7 mouse cellular contexts compared by ENCODE assay signal in genomic region chr10:78779981-78780651, GRCm38 (mm10). TPM values are rescaled to one million over a fixed set of nuclear protein-coding genes. Genes with fewer than 3 reads are reported as not detected.
DNase-seq lines count a peak whose midpoint lies in the region; ATAC-seq and TF ChIP-seq lines count a peak whose summit lies in the region.

Gene Slc1a6, plus strand, starts transcription at chr10:78780496.

- no peak within 1 kb of the TSS for H3K27ac ChIP-seq in forebrain, embryonic 11.5 days (ENCODE audit: low read depth, low read length)
- H3K27ac ChIP-seq in hindbrain, embryonic 16.5 days (ENCODE audit: low read depth, low read length) = peak within 1 kb of the TSS; percentile 70; the same call in 1 of the 2 replicates
- H3K27ac ChIP-seq in midbrain, embryonic 12.5 days (replicated peaks) = no peak within 1 kb of the TSS
- H3K27ac ChIP-seq in stomach, postnatal 0 days (replicated peaks) = no peak within 1 kb of the TSS

- peak within 1 kb of the TSS; percentile 94 for H3K4me2 ChIP-seq in forebrain, embryonic 11.5 days (ENCODE audit: low read depth, low read length, severe bottlenecking)
- peak within 1 kb of the TSS; percentile 96 for H3K4me2 ChIP-seq in hindbrain, embryonic 16.5 days (ENCODE audit: low read length)
- H3K4me2 ChIP-seq in midbrain, embryonic 12.5 days (replicated peaks) = peak within 1 kb of the TSS; percentile 98
- H3K4me2 ChIP-seq in stomach, postnatal 0 days (replicated peaks; ENCODE audit: low read depth) = peak within 1 kb of the TSS; percentile 92

- no peaks in the 10 kb centered on the region for H3K27me3 ChIP-seq in forebrain, embryonic 11.5 days (ENCODE audit: control insufficient read depth, insufficient read depth, low read length)
- no peaks in the 10 kb centered on the region for H3K27me3 ChIP-seq in hindbrain, embryonic 16.5 days (replicated peaks; ENCODE audit: control insufficient read depth, insufficient read depth, low read length)
- peaks cover 14% of the 10 kb centered on the region for H3K27me3 ChIP-seq in midbrain, embryonic 12.5 days
- no peaks in the 10 kb centered on the region for H3K27me3 ChIP-seq in stomach, postnatal 0 days (ENCODE audit: control insufficient read depth, insufficient read depth, low read length)

- H3K9me3 ChIP-seq in forebrain, embryonic 11.5 days (ENCODE audit: control insufficient read depth, low read length) = no peaks in the 10 kb centered on the region
- H3K9me3 ChIP-seq in hindbrain, embryonic 16.5 days (ENCODE audit: control insufficient read depth, low read length) = no peaks in the 10 kb centered on the region
- no peaks in the 10 kb centered on the region for H3K9me3 ChIP-seq in midbrain, embryonic 12.5 days
- H3K9me3 ChIP-seq in stomach, postnatal 0 days (ENCODE audit: control insufficient read depth, low read length) = no peaks in the 10 kb centered on the region

- intact Hi-C loops in left cerebral cortex, postnatal 4 days (cut with DNase I) = no loop called here

- peak within 1 kb of the TSS; percentile 59 for H3K4me3 ChIP-seq in forebrain, embryonic 11.5 days (ENCODE audit: low read depth, low read length)
- peak within 1 kb of the TSS; percentile 65 for H3K4me3 ChIP-seq in hindbrain, embryonic 16.5 days (ENCODE audit: low read length)
- peak within 1 kb of the TSS; percentile 68 for H3K4me3 ChIP-seq in midbrain, embryonic 12.5 days
- peak within 1 kb of the TSS; percentile 59 for H3K4me3 ChIP-seq in stomach, postnatal 0 days (ENCODE audit: low read depth, low read length)

- peak; percentile 69 for ATAC-seq in forebrain, embryonic 11.5 days (replicated peaks; ENCODE audit: low FRiP score)
- peak; percentile 77 for ATAC-seq in hindbrain, embryonic 16.5 days
- ATAC-seq in midbrain, embryonic 12.5 days (ENCODE audit: low FRiP score, low read depth) = peak; percentile 69
- ATAC-seq in stomach, postnatal 0 days (ENCODE audit: low FRiP score, low TSS enrichment) = peak; percentile 49; the same call in 1 of the 2 replicates

- peaks cover 6% of the 10 kb centered on the region; the same call in 1 of the 2 replicates for H3K4me1 ChIP-seq in forebrain, embryonic 11.5 days (replicated peaks; ENCODE audit: control insufficient read depth, insufficient read depth, low read length)
- H3K4me1 ChIP-seq in hindbrain, embryonic 16.5 days (ENCODE audit: control insufficient read depth, insufficient read depth, low read depth, low read length) = no peaks in the 10 kb centered on the region; the same call in none of the 2 replicates
- H3K4me1 ChIP-seq in midbrain, embryonic 12.5 days = peaks cover 7% of the 10 kb centered on the region; the same call in 1 of the 2 replicates
- no peaks in the 10 kb centered on the region for H3K4me1 ChIP-seq in stomach, postnatal 0 days (replicated peaks; ENCODE audit: control insufficient read depth, insufficient read depth)

- no peak for TF ChIP-seq CTCF in stomach, postnatal 0 days (IDR thresholded peaks at IDR 0.05; ENCODE audit: low read depth)

- TF ChIP-seq EP300 in stomach, postnatal 0 days (optimal IDR thresholded peaks at IDR 0.05) = no peak

- WGBS in forebrain, embryonic 11.5 days = under 1% methylated on average over 53 of the region's 54 CpGs
- under 1% methylated on average over 43 of the region's 54 CpGs for WGBS in hindbrain, embryonic 16.5 days
- 1% methylated on average over 52 of the region's 54 CpGs for WGBS in midbrain, embryonic 12.5 days
- under 1% methylated on average over 40 of the region's 54 CpGs for WGBS in stomach, postnatal 0 days

- peak; percentile 59 for DNase-seq in adrenal gland, adult 2 months
- DNase-seq in brain, adult 2 months (ENCODE audit: low read depth, low spot score) = peak; percentile 74
- peak; percentile 72 for DNase-seq in forebrain, embryonic 11.5 days (ENCODE audit: low spot score)
- DNase-seq in left cerebral cortex, postnatal 4 days = peak; percentile 27
- DNase-seq in stomach, postnatal 0 days (ENCODE audit: low spot score) = peak; percentile 51

- H3K36me3 ChIP-seq in forebrain, embryonic 11.5 days (ENCODE audit: control insufficient read depth, insufficient read depth, low read length) = no peaks in the 10 kb centered on the region
- no peaks in the 10 kb centered on the region for H3K36me3 ChIP-seq in hindbrain, embryonic 16.5 days (ENCODE audit: control insufficient read depth, insufficient read depth, low read length)
- no peaks in the 10 kb centered on the region for H3K36me3 ChIP-seq in midbrain, embryonic 12.5 days
- no peaks in the 10 kb centered on the region for H3K36me3 ChIP-seq in stomach, postnatal 0 days (ENCODE audit: control insufficient read depth, insufficient read depth, low read length)

- peak within 1 kb of the TSS; percentile 77 for H3K9ac ChIP-seq in forebrain, embryonic 11.5 days (ENCODE audit: low read length)
- peak within 1 kb of the TSS; percentile 84 for H3K9ac ChIP-seq in hindbrain, embryonic 16.5 days (ENCODE audit: low read depth, low read length)
- H3K9ac ChIP-seq in midbrain, embryonic 12.5 days (replicated peaks) = peak within 1 kb of the TSS; percentile 68
- peak within 1 kb of the TSS; percentile 64 for H3K9ac ChIP-seq in stomach, postnatal 0 days (ENCODE audit: low read length)

RNA-seq across cellular contexts. Expression of gene Slc1a6, which starts in this region (rescaled TPM):
- total RNA-seq in adrenal gland, adult 2 months (2021) = under 1 TPM in 1 of 2 experiments, not detected in 1; 0.21 TPM
- polyA plus RNA-seq in adrenal gland, adult 2 months (2012; rRNA removed) = 0.04 and 0.57 TPM in 2 replicates
- polyA plus RNA-seq in forebrain, embryonic 11.5 days (2014; fragmentation: Nextera tagmentation; extraction: Ambion mirVana) = 1.4 and 1.5 TPM in 2 replicates
- polyA plus RNA-seq in hindbrain, embryonic 16.5 days (2015; fragmentation: Nextera tagmentation; extraction: Ambion mirVana) = 32.6 and 37.3 TPM in 2 replicates
- 10 to 100 TPM; 15.7 to 18.1 TPM for total RNA-seq in left cerebral cortex, postnatal 4 days (2021)
- 1.8 and 2.4 TPM in 2 replicates for polyA plus RNA-seq in midbrain, embryonic 12.5 days (2016; fragmentation: Nextera tagmentation; extraction: Ambion mirVana)
- polyA plus RNA-seq in stomach, postnatal 0 days (2015; fragmentation: Nextera tagmentation; extraction: Ambion mirVana) = 0.23 and 0.38 TPM in 2 replicates

Comparison
In these comparisons a context has a peak if more than half of its experiments do, and no peak if none do; other contexts are left out.
1. RNA of gene Slc1a6 (total RNA-seq): 15.7 to 18.1 TPM in left cerebral cortex, postnatal 4 days; 0.21 TPM in adrenal gland, adult 2 months; every median in the first group is over 10 times any median in the second.
2. Peak in DNase-seq in adrenal gland, adult 2 months; RNA of the gene not detected or under 1 TPM.
3. Peak in DNase-seq, ATAC-seq, H3K4me3 ChIP-seq, H3K9ac ChIP-seq and H3K4me2 ChIP-seq in stomach, postnatal 0 days; RNA of the gene not detected or under 1 TPM.
4. Peak in every context shown above with its lines, with median percentiles within 50 percentile points of each other: DNase-seq, ATAC-seq, H3K4me2 ChIP-seq, H3K4me3 ChIP-seq and H3K9ac ChIP-seq.